ENCODE assay signal across 7 mouse cellular contexts in genomic region chr4:57916201-57916661, GRCm38 (mm10). TPM values are rescaled to one million over a fixed set of nuclear protein-coding genes. Genes with fewer than 3 reads are reported as not detected.
DNase-seq lines count a peak whose midpoint lies in the region; ATAC-seq and TF ChIP-seq lines count a peak whose summit lies in the region.

Gene D630039A03Rik, minus strand, starts transcription at chr4:57916297.

- H3K9me3 ChIP-seq in lung, embryonic 14.5 days (ENCODE audit: low read depth, low read length) = no peaks in the 10 kb centered on the region; the same call in 1 of the 2 replicates

- peak within 1 kb of the TSS; percentile 27 for H3K4me3 ChIP-seq in lung, embryonic 14.5 days (ENCODE audit: low read depth, low read length)

- H3K4me1 ChIP-seq in lung, embryonic 14.5 days (ENCODE audit: insufficient read depth) = no peaks in the 10 kb centered on the region

- peak within 1 kb of the TSS; percentile 4; the same call in 1 of the 2 replicates for H3K9ac ChIP-seq in lung, embryonic 14.5 days

- peak within 1 kb of the TSS; percentile 55 for H3K4me2 ChIP-seq in lung, embryonic 14.5 days

- H3K36me3 ChIP-seq in lung, embryonic 14.5 days (ENCODE audit: insufficient read depth) = no peaks in the 10 kb centered on the region

- H3K27me3 ChIP-seq in lung, embryonic 14.5 days (ENCODE audit: insufficient read depth, low read length) = no peaks in the 10 kb centered on the region

- DNase-seq in urinary bladder, postnatal 36 days (ENCODE audit: low spot score in 2 of 2) = peak; percentile 9 to 27
- no peak for DNase-seq in urinary bladder, postnatal 10 days (ENCODE audit: low spot score)
- DNase-seq in cerebellum, adult 9-10 months = peak; percentile 57
- peak; percentile 79 to 82 for DNase-seq in kidney, adult 8-10 months
- peak; percentile 60 for DNase-seq in lung, embryonic 14.5 days
- no peak for DNase-seq in spleen, postnatal 10 days (ENCODE audit: low spot score in 2 of 2)
- DNase-seq in urinary bladder, postnatal 25 days (ENCODE audit: low spot score) = no peak

- 0 out of 2 replicates have a peak, but pooled peaks have one; percentile 11 for ATAC-seq in lung, embryonic 14.5 days (ENCODE audit: insufficient read depth)

- 11% methylated on average over 9 of the region's 9 CpGs for WGBS in lung, embryonic 14.5 days

- no peak for TF ChIP-seq CTCF in lung, embryonic 14.5 days (IDR thresholded peaks at IDR 0.05; ENCODE audit: low read depth)

- H3K27ac ChIP-seq in lung, embryonic 14.5 days (ENCODE audit: low read depth) = peak within 1 kb of the TSS; percentile 25

RNA-seq across cellular contexts. Expression of gene D630039A03Rik, which starts in this region (rescaled TPM):
- polyA plus RNA-seq in lung, embryonic 14.5 days (2014; fragmentation: Nextera tagmentation; extraction: Ambion mirVana) = 2.2 and 2.3 TPM in 2 replicates

Comparison
In these comparisons a context has a peak if more than half of its experiments do, and no peak if none do; other contexts are left out.
1. DNase-seq: peak in urinary bladder, postnatal 36 days (2 of 2), cerebellum, adult 9-10 months (single experiment), kidney, adult 8-10 months (2 of 2) and lung, embryonic 14.5 days (single experiment); none in urinary bladder, postnatal 10 days (single experiment), spleen, postnatal 10 days (0 of 2) and urinary bladder, postnatal 25 days (single experiment).